Mouse (Mus musculus): ENCODE measurements around the gene C1d. TPM values are rescaled to one million over a fixed set of nuclear protein-coding genes. Genes with fewer than 3 reads are reported as not detected.

Gene C1d
- total and polyA plus RNA-seq, 3 experiments = 35.2 to 69.2 TPM; not detected in 1

- no peaks in the 10 kb centered on the region for H3K9me3 ChIP-seq (replicated peaks; ENCODE audit: insufficient read depth, low read length)
- peaks cover 31% of the 10 kb centered on the region for H3K79me2 ChIP-seq (ENCODE audit: control insufficient read depth, insufficient read depth, low read length, poor library complexity)
- peak within 1 kb of the TSS; percentile 84 for H3K9ac ChIP-seq (ENCODE audit: control insufficient read depth, low read depth, low read length, poor library complexity, severe bottlenecking)
- peaks cover 13 to 14% of the 10 kb centered on the region in 2 experiments for H3K4me1 ChIP-seq (ENCODE audit: control insufficient read depth in 1 of 2, insufficient read depth in 2 of 2, low read length in 2 of 2)
- peak within 1 kb of the TSS; percentile 81 to 87 for H3K4me3 ChIP-seq (ENCODE audit: control insufficient read depth in 1 of 2, insufficient read depth in 1 of 2, low read depth in 2 of 2, low read length in 2 of 2)
- peak within 1 kb of the TSS; percentile 83 for H3K27ac ChIP-seq (ENCODE audit: control insufficient read depth, low read depth, low read length)
- H3K27me3 ChIP-seq (ENCODE audit: control insufficient read depth in 1 of 2, insufficient read depth in 2 of 2, low read length in 2 of 2) = no peaks in the 10 kb centered on the region
- peaks cover 11 to 21% of the 10 kb centered on the region in 2 experiments for H3K36me3 ChIP-seq (ENCODE audit: control insufficient read depth in 1 of 2, insufficient read depth in 2 of 2, low read length in 2 of 2)
- peak; percentile 100 for DNase-seq (ENCODE audit: low read depth, low spot score)
- TF ChIP-seq MAFK (IDR thresholded peaks at IDR 0.05; ENCODE audit: borderline replicate concordance, low read depth, low read length) (no peak), ZC3H11A (IDR thresholded peaks at IDR 0.05; ENCODE audit: low read depth, low read length) (no peak; the same call in 1 of the 2 replicates), EP300 (IDR thresholded peaks at IDR 0.05; ENCODE audit: low read depth in 1 of 2, low read length in 2 of 2) (no peak; a peak in 1 of 4 replicates), BHLHE40 (IDR thresholded peaks at IDR 0.05; ENCODE audit: borderline replicate concordance, low read depth, low read length) (peak; percentile 61; the same call in 1 of the 2 replicates), GATA1 (IDR thresholded peaks at IDR 0.05; ENCODE audit: low read depth, low read length) (peak; percentile 24; the same call in 1 of the 2 replicates), MAZ (IDR thresholded peaks at IDR 0.05; ENCODE audit: low read depth, low read length) (peak; percentile 69; the same call in 1 of the 2 replicates), RAD21 (IDR thresholded peaks at IDR 0.05; ENCODE audit: low read depth, low read length) (no peak), NELFE (IDR thresholded peaks at IDR 0.05; ENCODE audit: low read depth, low read length) (peak; percentile 86), CHD2 (IDR thresholded peaks at IDR 0.05; ENCODE audit: low read length) (no peak), MYB (IDR thresholded peaks at IDR 0.05; ENCODE audit: low read depth, low read length) (peak; percentile 45), POLR2AphosphoS2 (IDR thresholded peaks at IDR 0.05; ENCODE audit: low read length) (peak; percentile 76), KAT2A (conservative IDR thresholded peaks at IDR 0.05; ENCODE audit: low read depth, low read length) (peak; percentile 80), ELF1 (IDR thresholded peaks at IDR 0.05; ENCODE audit: low read depth, low read length) (peak; percentile 96), MEF2A (IDR thresholded peaks at IDR 0.05; ENCODE audit: extremely low read depth, insufficient replicate concordance, low read depth, low read length, poor library complexity, severe bottlenecking) (no peak), ZMIZ1 (IDR thresholded peaks at IDR 0.05; ENCODE audit: low read depth, low read length) (peak; percentile 61), RCOR1 (IDR thresholded peaks at IDR 0.05; ENCODE audit: low read depth, low read length) (peak; percentile 63), USF2 (IDR thresholded peaks at IDR 0.05; ENCODE audit: borderline replicate concordance in 1 of 2, insufficient read depth in 1 of 2, low read depth in 1 of 2, low read length in 2 of 2) (0 out of 4 replicates have a peak, but pooled peaks of 1 of the 2 experiments have one; percentile 20), TCF12 (IDR thresholded peaks at IDR 0.05; ENCODE audit: low read depth, low read length) (peak; percentile 53), POLR2A (IDR thresholded peaks at IDR 0.05; ENCODE audit: control insufficient read depth in 1 of 2, insufficient read depth in 1 of 2, low read depth in 1 of 2, low read length in 2 of 2, poor library complexity in 1 of 2) (peak; percentile 70 to 71; a peak in 3 of 4 replicates), GABPA (IDR thresholded peaks at IDR 0.05; ENCODE audit: low read depth, low read length) (no peak), CHD1 (IDR thresholded peaks at IDR 0.05; ENCODE audit: low read depth, low read length) (no peak), JUND (IDR thresholded peaks at IDR 0.05; ENCODE audit: low read depth, low read length) (no peak), TAL1 (IDR thresholded peaks at IDR 0.05; ENCODE audit: low read length) (no peak), SIN3A (IDR thresholded peaks at IDR 0.05; ENCODE audit: low read length) (peak; percentile 99), HCFC1 (IDR thresholded peaks at IDR 0.05; ENCODE audit: low read depth, low read length) (peak; percentile 95), ZNF384 (IDR thresholded peaks at IDR 0.05; ENCODE audit: low read depth, low read length) (no peak), UBTF (IDR thresholded peaks at IDR 0.05; ENCODE audit: borderline replicate concordance, insufficient read depth, low read depth, low read length) (0 out of 2 replicates have a peak, but pooled peaks have one; percentile 59), POLR2AphosphoS5 (IDR thresholded peaks at IDR 0.05; ENCODE audit: borderline replicate concordance, low read depth, low read length) (peak; percentile 89; the same call in 1 of the 2 replicates), SMC3 (IDR thresholded peaks at IDR 0.05; ENCODE audit: low read depth, low read length) (peak; percentile 27; the same call in 1 of the 2 replicates), E2F4 (IDR thresholded peaks at IDR 0.05; ENCODE audit: borderline replicate concordance, low read depth, low read length) (0 out of 2 replicates have a peak, but pooled peaks have one; percentile 36), MXI1 (IDR thresholded peaks at IDR 0.05; ENCODE audit: low read depth, low read length) (peak; percentile 100), USF1 (IDR thresholded peaks at IDR 0.05; ENCODE audit: low read depth, low read length) (peak; percentile 88), TBP (IDR thresholded peaks at IDR 0.05; ENCODE audit: low read depth, low read length) (peak; percentile 79; the same call in 1 of the 2 replicates), MYC (IDR thresholded peaks at IDR 0.05; ENCODE audit: low read depth, low read length) (peak; percentile 98)
Measured at GRCm38 (mm10) chr11:17211258-17212140, 45.9 kb upstream of the C1d start, which contains the start of gene Pno1. TSS of gene Pno1 (minus strand) at chr11:17211568.
